Mouse (Mus musculus) midbrain, embryonic 14.5 days (tissue): Measurements from ENCODE around the gene Xrcc6. TPM values are rescaled to one million over a fixed set of nuclear protein-coding genes. Genes with fewer than 3 reads are reported as not detected.

Experiments used
- ATAC-seq: fragments of 200-750 bp; cut with Nextera tagmentation; 2 replicates; pipeline ENCODE4 v1.8.0; 2017; ENCODE audit warnings: moderate number of reproducible peaks, moderate library complexity; ENCODE audit not compliant: low FRiP score, low TSS enrichment
- DNase-seq: peaks from one replicate; pipeline ENCODE4 v3.0.0-alpha.2; 2015
- H3K27ac ChIP-seq: fragments of 300-500 bp; sonication (generic); replicated peaks from 2 replicates; pipeline ENCODE4 v1.5.1; 2014; ENCODE audit warnings: mild to moderate bottlenecking, low read depth, low read length, moderate library complexity
- H3K27me3 ChIP-seq: fragments of 300-500 bp; sonication (generic); 2 replicates; pipeline ENCODE4 v1.6.1; 2014; ENCODE audit warnings: low read length, control low read depth, mixed read lengths; ENCODE audit not compliant: control insufficient read depth, insufficient read depth
- H3K36me3 ChIP-seq: fragments of 300-500 bp; sonication (generic); 2 replicates; pipeline ENCODE4 v1.6.1; 2014; ENCODE audit warnings: low read length, control low read depth; ENCODE audit not compliant: control insufficient read depth, insufficient read depth
- H3K4me1 ChIP-seq: fragments of 300-500 bp; sonication (generic); 2 replicates; pipeline ENCODE4 v1.6.1; 2014; ENCODE audit warnings: mild to moderate bottlenecking, antibody characterized with exemption, low read length, control low read depth; ENCODE audit not compliant: control insufficient read depth, insufficient read depth
- H3K4me2 ChIP-seq: fragments of 300-500 bp; sonication (generic); 2 replicates; pipeline ENCODE4 v1.6.1; 2014; ENCODE audit warnings: mild to moderate bottlenecking, low read length, moderate library complexity
- H3K4me3 ChIP-seq: fragments of 300-500 bp; sonication (generic); replicated peaks from 2 replicates; pipeline ENCODE4 v1.5.1; 2014; ENCODE audit warnings: low read depth, low read length
- H3K9ac ChIP-seq: fragments of 300-500 bp; sonication (generic); replicated peaks from 2 replicates; pipeline ENCODE4 v1.6.1; 2014; ENCODE audit warnings: mild to moderate bottlenecking, low read length, moderate library complexity
- H3K9me3 ChIP-seq: fragments of 300-500 bp; sonication (generic); 2 replicates; pipeline ENCODE4 v1.6.1; 2016; ENCODE audit warnings: low read length, control low read depth, mixed read lengths; ENCODE audit not compliant: control insufficient read depth
- WGBS: fragments of 180-500 bp; shearing (Covaris S2); extraction: QIAGEN DNeasy Blood & Tissue Kit; methylation state at CpG from one replicate; pipeline ENCODE4 v1.1.7; 2014; 5-methylcytosine and 5-hydroxymethylcytosine counted together
- polyA plus RNA-seq: library from polyadenylated mRNA; unstranded; fragments of >200 nt; fragmentation: Nextera tagmentation; extraction: Ambion mirVana; gene quantifications from 2 replicates; pipeline ENCODE4 v1.2.1, GENCODE M21; 2014

Gene Xrcc6
- polyA plus RNA-seq, 1 experiment from 2014 or later, result 36.9 TPM

DNA sequence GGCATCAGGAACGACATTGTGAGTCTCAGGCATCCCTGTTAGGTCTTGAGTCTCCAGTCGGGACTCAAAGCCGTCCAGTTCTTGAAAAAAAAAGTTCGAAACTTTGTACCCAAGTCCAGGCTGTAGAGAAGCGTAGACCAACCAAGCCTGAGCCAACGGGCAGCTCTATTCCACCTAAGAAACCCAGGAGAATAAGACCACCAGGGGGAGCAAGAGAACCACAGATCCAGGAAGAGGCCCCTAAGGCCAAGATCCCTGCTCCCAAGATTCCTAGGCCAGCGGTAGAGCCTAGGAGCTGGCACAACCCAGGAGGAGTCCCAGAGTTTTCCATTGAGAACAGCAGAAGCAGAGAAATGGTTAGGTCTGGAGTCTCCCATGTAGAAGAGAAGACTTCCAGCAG lies 77.9 kb downstream of the Xrcc6 start:
- WGBS, result 20% methylated on average over 7 of the region's 7 CpGs
- H3K4me3 ChIP-seq, result no peak overlapping the region
- H3K27ac ChIP-seq, result no peak overlapping the region
- H3K27me3 ChIP-seq, result peaks cover 20% of the 10 kb centered on the region
- H3K4me2 ChIP-seq, result no peak overlapping the region
- H3K9ac ChIP-seq, result no peak overlapping the region
- DNase-seq (peak; percentile 92), ATAC-seq (no peak)
- no peaks in the 10 kb centered on the region for H3K36me3 ChIP-seq
- H3K9me3 ChIP-seq, result no peaks in the 10 kb centered on the region
- H3K4me1 ChIP-seq, result no peaks in the 10 kb centered on the region

DNA sequence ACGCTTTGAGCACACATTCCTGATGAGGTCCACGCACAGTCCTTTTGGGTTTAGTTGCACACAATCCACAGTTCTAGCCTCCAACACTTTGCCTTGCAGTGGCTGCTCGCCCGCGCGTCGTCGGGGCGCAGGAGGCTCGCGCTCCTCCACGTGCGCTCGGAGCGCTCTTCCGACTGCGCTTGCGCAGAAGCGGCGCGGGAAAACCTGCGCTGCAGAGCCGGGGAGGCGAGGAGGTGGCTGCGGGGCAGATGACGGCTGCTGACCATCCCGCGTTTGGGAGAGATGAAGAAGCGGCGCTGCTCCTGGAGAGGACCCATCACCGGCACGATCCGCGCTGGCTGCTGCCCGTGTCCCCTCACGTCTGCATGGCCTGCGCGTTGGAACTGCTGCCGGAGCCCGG lies 82.3 kb downstream of the Xrcc6 start, which contains the start of gene Mei1:
Gene Mei1 (plus strand): TSS at position 99 of the 400 bp plus-strand sequence.
- no peaks in the 10 kb centered on the region for H3K36me3 ChIP-seq
- H3K9ac ChIP-seq, result no peak within 1 kb of the TSS
- peak within 1 kb of the TSS; percentile 33; the same call in 1 of the 2 replicates for H3K4me2 ChIP-seq
- peaks cover 24% of the 10 kb centered on the region for H3K27me3 ChIP-seq
- DNase-seq (peak; percentile 57), ATAC-seq (no peak)
- WGBS, result 23% methylated on average over 40 of the region's 40 CpGs
- no peaks in the 10 kb centered on the region for H3K4me1 ChIP-seq
- H3K27ac ChIP-seq, result no peak within 1 kb of the TSS
- H3K4me3 ChIP-seq, result peak within 1 kb of the TSS; percentile 14; the same call in 1 of the 2 replicates
- H3K9me3 ChIP-seq, result no peaks in the 10 kb centered on the region

DNA sequence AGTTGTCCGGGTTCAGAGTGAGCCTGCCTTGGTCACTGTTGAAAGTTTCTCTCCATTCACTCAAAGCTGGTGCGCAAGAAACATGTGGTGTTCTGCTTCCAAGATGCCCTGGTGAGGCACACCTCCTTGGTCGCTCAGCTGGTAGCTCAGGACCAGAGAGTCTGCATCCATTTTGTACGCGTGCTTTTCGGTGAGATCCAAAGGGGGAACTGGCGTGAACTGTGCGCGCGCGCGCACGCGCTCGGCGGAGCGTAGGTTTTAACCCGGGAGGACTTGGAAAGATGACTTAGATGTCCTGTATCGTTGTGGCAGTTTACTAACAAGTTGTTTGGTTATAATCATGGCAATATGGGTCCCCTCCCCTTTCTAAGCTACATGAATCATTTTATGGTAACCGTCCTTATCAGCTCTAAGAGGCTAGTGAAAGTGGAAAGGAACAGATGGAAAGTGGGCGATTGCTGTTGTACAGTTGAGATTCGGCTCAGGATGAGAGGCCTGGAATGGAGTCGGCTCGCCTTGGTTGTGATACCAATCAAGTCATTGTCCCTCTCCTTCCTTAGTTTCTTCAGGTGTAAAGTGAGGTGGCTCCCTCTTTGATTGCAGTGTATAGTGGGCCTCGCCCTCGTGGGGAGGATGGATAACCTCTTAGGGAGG lies 84.3 kb downstream of the Xrcc6 start:
- H3K9me3 ChIP-seq, result no peaks in the 10 kb centered on the region
- no peak overlapping the region for H3K4me3 ChIP-seq
- no peaks in the 10 kb centered on the region for H3K36me3 ChIP-seq
- WGBS, result 92% methylated on average over 26 of the region's 26 CpGs
- no peak overlapping the region for H3K4me2 ChIP-seq
- H3K27me3 ChIP-seq, result peaks cover 24% of the 10 kb centered on the region
- H3K9ac ChIP-seq, result no peak overlapping the region
- ATAC-seq (no peak), DNase-seq (no peak)
- no peaks in the 10 kb centered on the region for H3K4me1 ChIP-seq
- no peak overlapping the region for H3K27ac ChIP-seq

DNA sequence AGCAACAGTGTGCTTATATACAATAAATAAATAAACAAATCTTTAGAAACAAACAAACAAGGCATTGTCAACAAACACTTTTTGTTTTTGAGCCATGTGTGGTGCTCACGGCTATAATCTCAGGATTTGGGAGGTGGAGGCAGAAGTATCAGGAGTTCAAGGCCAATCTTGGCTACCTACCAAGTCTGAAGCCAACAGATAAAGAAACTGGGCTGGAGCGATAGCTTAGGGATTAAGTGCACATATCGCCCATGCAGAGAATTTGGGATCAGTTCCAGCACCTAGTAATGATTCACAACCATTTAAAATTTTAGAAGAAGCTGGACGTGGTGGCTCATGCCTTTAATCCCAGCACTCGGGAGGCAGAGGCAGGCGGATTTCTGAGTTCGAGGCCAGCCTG lies 85.9 kb downstream of the Xrcc6 start:
- no peak overlapping the region for H3K27ac ChIP-seq
- WGBS, result 88% methylated on average over 7 of the region's 7 CpGs
- no peaks in the 10 kb centered on the region for H3K9me3 ChIP-seq
- no peak for DNase-seq
- no peaks in the 10 kb centered on the region for H3K36me3 ChIP-seq
- H3K9ac ChIP-seq, result no peak overlapping the region
- no peak overlapping the region for H3K4me3 ChIP-seq
- H3K4me2 ChIP-seq, result no peak overlapping the region
- no peaks in the 10 kb centered on the region for H3K4me1 ChIP-seq
- no peak for ATAC-seq
- H3K27me3 ChIP-seq, result peaks cover 24% of the 10 kb centered on the region

DNA sequence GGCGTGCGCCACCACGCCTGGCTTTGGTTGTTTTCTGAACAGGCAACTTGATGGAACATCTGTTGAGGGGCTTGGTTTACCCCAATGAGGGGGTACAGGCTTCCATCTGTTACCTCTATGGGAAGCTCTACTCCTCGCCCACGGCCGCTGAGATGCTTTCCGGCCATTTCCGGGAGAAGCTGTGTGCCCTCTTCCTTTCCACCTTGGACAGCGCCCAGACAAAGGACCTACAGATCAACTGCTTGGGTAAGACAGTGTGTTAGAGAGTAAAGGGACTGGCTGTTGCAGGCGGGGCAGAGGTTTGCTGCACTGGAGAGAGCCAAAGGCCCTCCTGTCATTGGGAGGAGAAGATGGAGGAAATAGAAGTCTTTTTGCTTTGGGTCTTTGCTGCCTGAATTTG lies 92.2 kb downstream of the Xrcc6 start:
- H3K4me3 ChIP-seq, result no peak overlapping the region
- no peak for ATAC-seq
- no peaks in the 10 kb centered on the region for H3K4me1 ChIP-seq
- no peak for DNase-seq
- no peaks in the 10 kb centered on the region for H3K27me3 ChIP-seq
- no peak overlapping the region for H3K9ac ChIP-seq
- no peak overlapping the region for H3K4me2 ChIP-seq
- no peak overlapping the region for H3K27ac ChIP-seq
- WGBS, result 68% methylated on average over 10 of the region's 10 CpGs
- no peaks in the 10 kb centered on the region for H3K36me3 ChIP-seq
- H3K9me3 ChIP-seq, result no peaks in the 10 kb centered on the region

DNA sequence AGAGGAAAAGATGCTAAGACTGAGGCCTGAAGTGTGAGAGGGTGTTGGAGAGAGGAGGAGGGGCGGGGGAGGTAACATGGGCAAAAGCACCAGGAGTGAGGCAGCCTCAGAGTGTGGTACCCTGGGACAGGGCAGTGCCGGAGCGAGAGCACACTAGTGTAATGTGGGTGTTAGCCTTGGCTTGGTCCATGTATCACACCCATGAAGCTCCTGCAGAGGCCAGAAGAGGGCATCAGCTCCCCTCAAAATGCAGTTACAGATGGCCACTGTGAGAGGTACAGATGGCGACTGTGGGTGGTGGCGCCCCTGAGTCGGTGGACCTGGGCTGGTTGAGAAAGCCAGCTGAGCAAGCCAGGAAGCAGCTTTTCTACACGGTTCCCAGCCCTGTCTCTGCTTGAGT lies 93.5 kb downstream of the Xrcc6 start:
- ATAC-seq (no peak), DNase-seq (peak; percentile 61)
- Histone ChIP-seq H3K9me3 (no peaks in the 10 kb centered on the region), H3K4me2 (no peak overlapping the region), H3K4me1 (no peaks in the 10 kb centered on the region), H3K4me3 (no peak overlapping the region), H3K9ac (no peak overlapping the region), H3K27me3 (no peaks in the 10 kb centered on the region), H3K27ac (no peak overlapping the region), H3K36me3 (no peaks in the 10 kb centered on the region)
- 26% methylated on average over 7 of the region's 7 CpGs for WGBS

DNA sequence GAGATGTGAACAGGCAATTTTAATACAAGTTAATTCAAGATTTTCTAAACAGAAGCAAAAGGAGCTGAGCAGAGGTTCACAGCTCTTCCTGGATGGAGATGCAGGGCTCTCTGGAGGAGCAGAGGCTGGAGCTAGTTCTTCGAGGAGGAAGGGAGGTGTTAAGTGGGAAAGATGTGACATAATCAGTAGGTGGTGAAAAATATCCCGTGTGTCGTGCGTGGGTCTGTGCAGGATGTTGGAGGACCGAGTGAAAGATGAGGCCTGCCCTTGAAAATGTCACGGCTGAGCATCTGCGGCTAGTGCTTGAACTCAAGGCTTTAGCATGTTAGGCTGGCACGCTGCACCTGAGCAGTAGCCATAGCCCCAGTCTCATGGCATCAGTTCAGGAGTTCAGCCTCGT lies 98.0 kb downstream of the Xrcc6 start:
- Histone ChIP-seq H3K4me2 (no peak overlapping the region), H3K27ac (no peak overlapping the region), H3K9ac (no peak overlapping the region), H3K4me1 (no peaks in the 10 kb centered on the region), H3K4me3 (no peak overlapping the region), H3K27me3 (no peaks in the 10 kb centered on the region), H3K36me3 (no peaks in the 10 kb centered on the region), H3K9me3 (no peaks in the 10 kb centered on the region)
- ATAC-seq (no peak), DNase-seq (no peak)
- WGBS, result 88% methylated on average over 9 of the region's 9 CpGs

DNA sequence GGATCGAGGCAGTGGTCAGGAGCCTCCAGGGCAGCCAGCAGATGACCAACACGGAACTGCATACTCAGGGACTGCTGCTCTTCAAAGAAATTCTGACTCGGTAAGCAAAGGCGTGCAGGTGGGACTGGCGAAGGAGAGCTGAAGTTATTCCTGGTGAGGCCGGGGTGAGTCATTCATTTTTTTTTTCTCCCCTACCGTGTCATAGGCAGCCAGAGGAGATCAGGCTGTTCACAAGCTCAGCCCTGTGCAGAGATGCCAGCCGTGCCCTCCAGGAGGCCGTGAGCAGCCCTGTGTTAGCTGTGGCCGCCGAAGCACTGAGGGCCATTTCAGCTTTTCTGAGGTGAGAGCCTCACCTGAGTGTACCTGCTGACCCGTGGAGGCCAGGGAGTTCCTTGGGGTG lies 98.5 kb downstream of the Xrcc6 start:
- no peak overlapping the region for H3K9ac ChIP-seq
- H3K27ac ChIP-seq, result no peak overlapping the region
- H3K4me2 ChIP-seq, result no peak overlapping the region
- H3K36me3 ChIP-seq, result no peaks in the 10 kb centered on the region
- whole genome bisulfite sequencing, result 89% methylated on average over 12 of the region's 12 CpGs
- DNase-seq (no peak), ATAC-seq (no peak)
- H3K4me3 ChIP-seq, result no peak overlapping the region
- H3K9me3 ChIP-seq, result no peaks in the 10 kb centered on the region
- no peaks in the 10 kb centered on the region for H3K4me1 ChIP-seq
- no peaks in the 10 kb centered on the region for H3K27me3 ChIP-seq

DNA sequence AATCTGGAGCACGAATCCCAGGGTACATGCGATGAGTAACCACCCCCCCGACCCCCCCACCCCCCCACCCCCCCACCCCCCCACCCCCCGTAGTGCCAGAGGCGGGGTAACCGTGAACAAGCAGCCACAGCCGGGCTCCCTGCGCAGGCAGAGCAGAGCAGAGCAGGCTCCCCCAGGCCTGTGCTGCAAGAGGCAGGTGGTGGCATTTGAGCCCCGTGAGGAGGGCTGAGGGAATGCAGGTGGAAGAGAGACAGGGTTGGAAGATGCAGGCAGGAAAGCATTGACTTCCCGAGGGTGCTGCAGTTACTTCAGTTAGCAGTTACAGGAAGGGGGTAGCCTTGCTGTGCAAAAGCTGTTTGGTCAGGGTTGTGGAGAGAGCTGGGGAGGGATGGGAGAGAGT lies 99.6 kb downstream of the Xrcc6 start:
- Histone ChIP-seq H3K36me3 (no peaks in the 10 kb centered on the region), H3K4me1 (no peaks in the 10 kb centered on the region), H3K27me3 (no peaks in the 10 kb centered on the region), H3K4me2 (no peak overlapping the region), H3K27ac (no peak overlapping the region), H3K9ac (no peak overlapping the region), H3K4me3 (no peak overlapping the region), H3K9me3 (no peaks in the 10 kb centered on the region)
- WGBS, result 13% methylated on average over 10 of the region's 10 CpGs
- DNase-seq (peak; percentile 22), ATAC-seq (no peak)
